Mouse (Mus musculus) liver, postnatal 0 days (tissue): ENCODE results near the gene Mdfi. TPM values are rescaled to one million over a fixed set of nuclear protein-coding genes. Genes with fewer than 3 reads are reported as not detected.
A peak's percentile ranks its signal among the peaks of the same experiment; 100 is the strongest.

Source experiments
- ATAC-seq: fragments of 200-750 bp; cut with Nextera tagmentation; 2 replicates; pipeline ENCODE4 v1.8.0; 2017; ENCODE audit warnings: mild to moderate bottlenecking, moderate library complexity
- DNase-seq: peaks from one replicate; pipeline ENCODE4 v3.0.0-alpha.2; 2016
- H3K27ac ChIP-seq: fragments of 300-500 bp; sonication (generic); 2 replicates; pipeline ENCODE4 v1.5.1; 2014; ENCODE audit warnings: antibody characterized with exemption, moderate library complexity, mild to moderate bottlenecking, low read depth
- H3K27me3 ChIP-seq: fragments of 300-500 bp; sonication (generic); 2 replicates; pipeline ENCODE4 v1.6.1; 2014; ENCODE audit warnings: low read length, control low read depth, mixed read lengths; ENCODE audit not compliant: insufficient read depth
- H3K36me3 ChIP-seq: fragments of 300-500 bp; sonication (generic); replicated peaks from 2 replicates; pipeline ENCODE4 v1.6.1; 2014; ENCODE audit warnings: mild to moderate bottlenecking, control low read depth, low read length, moderate library complexity, mixed read lengths; ENCODE audit not compliant: insufficient read depth
- H3K4me1 ChIP-seq: fragments of 300-500 bp; sonication (generic); 2 replicates; pipeline ENCODE4 v1.6.1; 2014; ENCODE audit warnings: antibody characterized with exemption, mild to moderate bottlenecking, control low read depth; ENCODE audit not compliant: insufficient read depth
- H3K4me2 ChIP-seq: fragments of 300-500 bp; sonication (generic); 2 replicates; pipeline ENCODE4 v1.6.1; 2014; ENCODE audit warnings: low read depth, mild to moderate bottlenecking, low read length, moderate library complexity, mixed read lengths
- H3K4me3 ChIP-seq: fragments of 300-500 bp; sonication (generic); 2 replicates; pipeline ENCODE4 v1.5.1; 2014; ENCODE audit warnings: low read depth, low read length
- H3K9ac ChIP-seq: fragments of 300-500 bp; sonication (generic); replicated peaks from 2 replicates; pipeline ENCODE4 v1.6.1; 2014; ENCODE audit warnings: mild to moderate bottlenecking, moderate library complexity
- H3K9me3 ChIP-seq: fragments of 300-500 bp; sonication (generic); 2 replicates; pipeline ENCODE4 v1.6.1; 2016; ENCODE audit warnings: mild to moderate bottlenecking, control low read depth, low read length, mixed read lengths
- CTCF ChIP-seq: sonication (generic); IDR thresholded peaks from 2 replicates; pipeline ENCODE4 v1.5.1; 2016; ENCODE audit warnings: antibody characterized with exemption, low read depth
- EP300 ChIP-seq: IDR thresholded peaks from 2 replicates; pipeline ENCODE4 v1.6.1; 2016; ENCODE audit warnings: antibody characterized with exemption, low read depth, mild to moderate bottlenecking
- WGBS: fragments of 180-500 bp; shearing (Covaris S2); extraction: QIAGEN DNeasy Blood & Tissue Kit; methylation state at CpG from one replicate; pipeline ENCODE4 v1.1.7; 2014; ENCODE audit not compliant: insufficient replicate concordance; 5-methylcytosine and 5-hydroxymethylcytosine counted together
- polyA plus RNA-seq: library from polyadenylated mRNA; unstranded; fragments of >200 nt; fragmentation: Nextera tagmentation; extraction: Ambion mirVana; gene quantifications from 2 replicates; pipeline ENCODE4 v1.2.1, GENCODE M21; 2015

Mdfi gene
- polyA plus RNA-seq, 1 experiment from 2014 or later, result 0.82 TPM

GRCm38 (mm10) chr17:47812200-47812599, 22.3 kb downstream of the Mdfi start:
- no peaks in the 10 kb centered on the region for H3K36me3 ChIP-seq
- WGBS, result 54% methylated on average over 6 of the region's 6 CpGs
- no peak overlapping the region for H3K4me3 ChIP-seq
- TF ChIP-seq CTCF, result no peak
- TF ChIP-seq EP300, result no peak
- no peaks in the 10 kb centered on the region for H3K9me3 ChIP-seq
- no peak for DNase-seq
- H3K9ac ChIP-seq, result no peak overlapping the region
- no peak overlapping the region for H3K27ac ChIP-seq
- H3K4me1 ChIP-seq, result no peaks in the 10 kb centered on the region
- no peaks in the 10 kb centered on the region for H3K27me3 ChIP-seq
- H3K4me2 ChIP-seq, result no peak overlapping the region
- no peak for ATAC-seq

GRCm38 (mm10) chr17:47811265-47811800, 23.2 kb downstream of the Mdfi start:
- Histone ChIP-seq H3K9ac (no peak overlapping the region), H3K36me3 (no peaks in the 10 kb centered on the region), H3K4me3 (no peak overlapping the region), H3K9me3 (no peaks in the 10 kb centered on the region), H3K27ac (no peak overlapping the region), H3K27me3 (no peaks in the 10 kb centered on the region), H3K4me1 (no peaks in the 10 kb centered on the region), H3K4me2 (no peak overlapping the region)
- WGBS, result 76% methylated on average over 15 of the region's 15 CpGs
- DNase-seq, result no peak
- TF ChIP-seq CTCF (no peak), EP300 (no peak)
- ATAC-seq, result no peak

GRCm38 (mm10) chr17:47806230-47806629, 28.3 kb downstream of the Mdfi start:
- Histone ChIP-seq H3K9me3 (no peaks in the 10 kb centered on the region), H3K4me3 (no peak overlapping the region), H3K4me2 (no peak overlapping the region), H3K36me3 (no peaks in the 10 kb centered on the region), H3K27ac (no peak overlapping the region), H3K27me3 (no peaks in the 10 kb centered on the region), H3K9ac (no peak overlapping the region), H3K4me1 (peaks cover 6% of the 10 kb centered on the region; the same call in 1 of the 2 replicates)
- WGBS, result 82% methylated on average over 9 of the region's 9 CpGs
- no peak for DNase-seq
- TF ChIP-seq EP300 (no peak), CTCF (no peak)
- ATAC-seq, result no peak

- WGBS, result 54% methylated on average over 13 of the region's 13 CpGs
Observed at GRCm38 (mm10) chr17:47805047-47805835, 29.2 kb downstream of the Mdfi start.

GRCm38 (mm10) chr17:47803662-47804061, 30.8 kb downstream of the Mdfi start:
- TF ChIP-seq CTCF, result peak; percentile 18; the same call in 1 of the 2 replicates
- no peak for TF ChIP-seq EP300
- no peak for ATAC-seq
- no peak for DNase-seq
- Histone ChIP-seq H3K4me1 (peaks cover 6% of the 10 kb centered on the region; the same call in 1 of the 2 replicates), H3K9ac (no peak overlapping the region), H3K27ac (no peak overlapping the region), H3K4me2 (no peak overlapping the region), H3K9me3 (no peaks in the 10 kb centered on the region), H3K36me3 (no peaks in the 10 kb centered on the region), H3K4me3 (no peak overlapping the region), H3K27me3 (no peaks in the 10 kb centered on the region)
- 89% methylated on average over 4 of the region's 4 CpGs for WGBS

More at GRCm38 (mm10) chr17:47805047-47805835, 29.2 kb downstream of the Mdfi start:
- Histone ChIP-seq H3K9me3 (no peaks in the 10 kb centered on the region), H3K4me3 (no peak overlapping the region), H3K36me3 (no peaks in the 10 kb centered on the region), H3K9ac (no peak overlapping the region), H3K27me3 (no peaks in the 10 kb centered on the region), H3K4me2 (no peak overlapping the region), H3K4me1 (peaks cover 6% of the 10 kb centered on the region; the same call in 1 of the 2 replicates), H3K27ac (no peak overlapping the region)
- no peak for TF ChIP-seq EP300
- DNase-seq (no peak), ATAC-seq (peak; percentile 73)

GRCm38 (mm10) chr17:47802806-47803205, 31.7 kb downstream of the Mdfi start:
- Histone ChIP-seq H3K9ac (no peak overlapping the region), H3K4me2 (no peak overlapping the region), H3K4me3 (no peak overlapping the region), H3K27ac (no peak overlapping the region), H3K27me3 (no peaks in the 10 kb centered on the region), H3K36me3 (no peaks in the 10 kb centered on the region), H3K9me3 (no peaks in the 10 kb centered on the region), H3K4me1 (peaks cover 6% of the 10 kb centered on the region; the same call in 1 of the 2 replicates)
- ATAC-seq, result no peak
- WGBS, result 15% methylated on average over 8 of the region's 8 CpGs
- DNase-seq, result no peak
- no peak for TF ChIP-seq EP300
- no peak for TF ChIP-seq CTCF
